Mouse (Mus musculus): ENCODE results near the gene Relch.
"Not testable (repeated sequence)": the region's sequence is repeated elsewhere in the genome, so short reads cannot be mapped to it uniquely, and the experiment has no call there.

Relch gene

DNA sequence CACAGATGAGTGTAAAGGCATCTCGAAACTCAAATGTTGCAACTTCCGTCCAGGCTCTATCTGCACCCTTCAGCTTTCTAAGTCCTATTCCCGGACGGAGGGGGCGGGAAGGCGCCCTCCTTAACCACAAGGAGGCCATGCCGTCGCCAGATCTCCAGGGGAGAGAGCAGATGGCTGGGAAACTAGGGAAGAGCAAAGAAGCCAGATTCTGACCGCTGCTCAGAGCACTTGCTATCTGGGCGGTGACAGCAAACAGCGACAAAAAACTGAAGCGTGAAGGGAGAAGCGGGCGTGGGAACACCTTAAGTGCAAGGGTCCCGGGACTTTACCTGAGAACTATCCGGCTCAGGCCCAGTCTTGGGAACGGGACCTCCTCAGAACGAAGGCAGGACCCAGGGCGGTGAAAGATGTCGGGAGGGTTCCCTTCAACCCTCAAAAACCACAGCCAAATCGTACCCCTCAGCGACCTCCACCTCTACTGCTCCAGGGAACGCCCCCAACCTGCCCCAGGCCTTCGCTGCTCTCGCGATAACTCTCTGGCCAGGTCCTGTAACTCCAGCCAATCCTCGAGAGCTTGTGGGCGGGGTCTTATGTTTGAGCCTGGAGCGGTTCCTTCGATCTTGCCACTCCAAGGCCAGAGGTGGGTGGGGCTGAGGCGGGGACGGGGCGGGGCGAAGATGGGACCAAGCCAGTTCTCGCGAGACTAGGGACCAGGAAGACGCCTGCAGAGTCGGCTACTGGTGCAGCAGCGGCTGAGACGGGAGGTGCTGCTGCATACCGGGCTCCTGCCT, at the start of gene Relch, which contains the start of gene Pign:
Gene Relch (plus strand): TSS at position 691 of the 791 bp plus-strand sequence.
Gene Pign (minus strand): TSS at position 507 of the 791 bp plus-strand sequence.
- peak; percentile 99 for DNase-seq (ENCODE audit: low read depth)

DNA sequence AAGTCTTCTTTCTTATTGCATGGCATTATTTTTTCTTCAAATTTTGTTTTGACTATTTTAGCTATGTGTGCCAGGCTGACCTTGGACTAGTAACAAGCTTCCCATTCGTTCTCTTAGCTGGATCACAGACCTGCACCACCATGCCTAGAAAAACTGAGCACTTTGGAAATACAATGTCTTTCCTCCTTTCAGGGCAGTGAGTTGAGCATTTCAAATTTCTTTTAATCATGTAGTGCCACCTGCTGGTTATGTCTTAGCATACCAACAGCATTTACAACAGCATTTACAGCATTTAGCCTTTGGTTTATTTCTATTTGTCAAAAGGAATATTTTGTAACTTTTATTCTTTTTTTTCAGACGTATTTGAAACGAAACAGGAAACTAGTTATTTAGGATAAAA, 33.2 kb upstream of the Relch start:
- peak; percentile 41 for DNase-seq (ENCODE audit: low read depth)

- DNase-seq (ENCODE audit: low read depth): no peak
These were observed 19.6 kb upstream of the Relch start for GRCm38 (mm10) chr1:105644093-105644492.

GRCm38 (mm10) chr1:105650650-105651049, 13.0 kb upstream of the Relch start:
- no peak for DNase-seq (ENCODE audit: low read depth)

DNA sequence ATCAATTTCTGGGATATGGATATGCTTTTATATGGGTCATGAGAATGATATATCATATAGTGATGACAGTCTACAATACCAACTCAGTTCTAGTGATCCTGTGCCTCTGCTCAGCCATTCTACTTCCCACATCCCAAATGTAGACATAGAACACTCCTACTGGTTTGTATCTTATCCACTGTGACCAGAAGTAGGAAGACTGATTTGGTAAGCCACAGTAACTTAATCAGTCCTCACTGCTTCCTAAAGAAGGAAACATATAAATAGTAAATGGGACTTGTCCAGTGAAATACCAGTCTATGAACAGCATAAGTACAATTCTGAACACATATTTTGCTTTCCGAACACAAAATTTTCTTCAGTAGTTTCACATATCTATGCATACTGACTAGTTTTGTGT, 9.7 kb upstream of the Relch start:
- no peak for DNase-seq (ENCODE audit: low read depth)

GRCm38 (mm10) chr1:105660015-105660414, 3.6 kb upstream of the Relch start:
- peak; percentile 83 for DNase-seq (ENCODE audit: low read depth)

DNA sequence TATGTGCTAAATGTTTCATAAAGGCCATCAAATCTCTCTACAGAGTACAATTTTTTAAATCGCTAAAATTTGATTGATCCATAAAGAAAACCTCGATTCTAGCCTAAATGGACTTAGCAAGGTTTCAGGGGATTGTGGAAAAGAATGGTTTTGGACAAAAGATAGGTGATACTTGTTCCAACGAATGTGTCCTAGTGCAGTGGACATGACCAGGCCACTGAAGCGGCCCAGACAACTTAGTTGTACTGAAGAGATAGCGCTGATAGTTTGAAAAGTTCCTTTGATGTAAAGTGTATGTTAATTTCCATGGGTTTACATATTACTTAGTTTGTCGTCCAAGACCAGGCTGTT, 866 bp upstream of the Relch start:
- no peak for DNase-seq (ENCODE audit: low read depth)

- DNase-seq (ENCODE audit: low read depth): peak; percentile 42
These were observed 526 bp downstream of the Relch start for GRCm38 (mm10) chr1:105663962-105664812.

DNA sequence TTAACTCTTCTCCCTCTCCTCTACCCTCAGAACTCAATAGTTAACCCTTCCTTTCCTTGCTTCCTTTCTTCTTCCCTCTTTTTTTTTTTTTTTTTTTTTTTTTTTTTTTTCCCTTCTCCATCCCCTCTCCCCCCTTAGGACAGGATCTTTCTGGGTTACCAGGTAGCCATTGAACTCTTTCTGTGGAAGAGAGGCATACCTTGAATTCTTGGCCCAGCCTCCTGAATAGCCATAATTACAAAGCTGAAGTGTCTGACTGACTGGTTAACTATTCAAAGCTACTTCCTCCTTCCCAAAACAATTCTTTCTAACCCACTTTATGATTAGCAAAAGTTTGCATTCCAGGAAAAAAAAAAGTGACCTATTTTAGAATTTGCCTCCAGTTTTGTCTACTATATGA, 6.0 kb downstream of the Relch start:
- DNase-seq (ENCODE audit: low read depth): no peak

- no peak for DNase-seq (ENCODE audit: low read depth)
These were observed 11.1 kb downstream of the Relch start for GRCm38 (mm10) chr1:105674763-105675162.

GRCm38 (mm10) chr1:105680587-105680986, 16.9 kb downstream of the Relch start:
- DNase-seq (ENCODE audit: low read depth): peak; percentile 54

- no peak for DNase-seq (ENCODE audit: low read depth)
These were observed 21.8 kb downstream of the Relch start for GRCm38 (mm10) chr1:105685501-105685900.

DNA sequence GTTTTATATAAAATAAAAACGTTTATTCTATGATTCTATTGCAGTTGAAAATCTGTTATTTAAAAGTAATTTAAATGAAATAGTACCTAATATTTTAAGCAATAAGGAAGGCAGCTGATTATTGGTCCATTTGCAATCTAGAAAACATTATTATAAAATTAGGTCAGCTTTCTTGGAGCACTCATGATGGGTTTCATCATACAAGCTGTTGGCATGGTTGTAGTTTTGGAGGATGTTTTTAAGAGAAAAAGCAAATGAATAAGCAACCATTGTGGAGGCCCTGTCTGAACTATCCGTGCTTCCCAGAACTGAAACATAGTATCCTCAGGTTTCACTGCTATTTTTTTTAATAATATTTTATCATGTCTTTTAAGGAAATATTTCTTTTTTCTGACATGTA, 31.9 kb downstream of the Relch start:
- DNase-seq (ENCODE audit: low read depth): no peak

DNA sequence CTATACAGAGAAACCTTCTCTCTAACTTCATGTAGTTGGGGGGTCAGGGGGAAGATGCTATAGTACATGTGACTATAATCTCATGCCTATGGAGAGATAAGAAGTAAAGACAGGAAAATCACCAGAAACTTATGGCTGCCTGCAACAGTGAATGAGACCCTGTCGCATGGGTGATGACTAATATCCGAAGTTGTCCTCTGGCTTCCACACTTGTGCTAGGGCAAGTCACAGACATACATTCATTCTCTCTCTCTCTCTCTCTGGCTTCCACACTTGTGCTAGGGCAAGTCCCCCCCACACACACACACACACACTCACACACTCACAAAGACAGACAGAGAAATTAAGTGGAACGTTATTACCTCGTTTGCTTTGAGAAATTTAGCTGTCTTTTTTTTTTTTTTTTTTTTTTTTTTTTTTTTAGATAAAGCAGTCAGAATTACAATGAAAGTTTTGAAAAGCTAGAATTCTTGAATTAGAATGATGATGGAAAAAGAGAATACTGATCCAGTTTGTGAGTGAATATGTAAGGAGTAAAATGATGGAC, 37.4 kb downstream of the Relch start:
- DNase-seq (ENCODE audit: low read depth): no peak

DNA sequence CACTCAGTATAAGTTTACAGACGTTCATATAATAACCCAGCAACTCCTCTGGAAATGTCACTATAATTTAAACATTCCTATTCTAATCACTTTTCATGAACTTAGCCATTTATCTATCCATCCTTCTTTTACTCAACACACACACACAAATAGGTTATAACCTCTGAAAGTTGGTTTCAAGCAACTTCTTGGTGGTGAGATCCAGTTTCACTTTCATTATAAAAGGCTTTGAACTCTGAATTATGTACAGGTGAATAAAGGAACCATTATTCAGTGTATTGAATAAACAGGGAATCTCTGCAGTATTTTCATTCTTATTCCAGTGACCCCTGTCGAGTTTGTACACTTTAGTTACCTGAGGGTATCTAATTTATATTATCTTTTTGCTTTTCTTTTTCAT, 45.8 kb downstream of the Relch start:
- peak; percentile 23 for DNase-seq (ENCODE audit: low read depth)

- peak; percentile 69 for DNase-seq (ENCODE audit: low read depth)
These were observed 47.6 kb downstream of the Relch start for GRCm38 (mm10) chr1:105711227-105711626.

DNA sequence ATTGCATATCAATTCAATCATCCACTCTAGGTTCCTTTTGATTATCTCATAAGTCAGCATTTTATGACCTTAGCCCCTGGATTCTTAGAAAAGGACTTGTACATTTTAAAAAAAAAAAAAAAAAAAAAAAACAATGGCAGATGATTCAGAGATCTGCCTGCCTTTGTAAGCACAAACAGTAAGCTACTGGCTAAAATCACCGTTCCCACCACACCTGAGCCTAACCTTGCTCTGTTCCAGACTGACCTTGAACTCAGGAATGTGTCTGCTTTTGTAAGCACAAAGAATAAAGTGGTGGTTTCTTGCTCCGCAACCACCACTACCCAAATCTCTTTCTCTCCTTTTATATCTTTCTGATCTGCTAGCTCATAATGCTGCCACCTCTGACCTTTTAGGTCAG, 49.2 kb downstream of the Relch start:
- no peak for DNase-seq (ENCODE audit: low read depth)

GRCm38 (mm10) chr1:105718358-105718757, 54.7 kb downstream of the Relch start:
- no peak for DNase-seq (ENCODE audit: low read depth)

- DNase-seq (ENCODE audit: low read depth): not testable (repeated sequence)
These were observed 65.6 kb downstream of the Relch start for GRCm38 (mm10) chr1:105729246-105729645.

DNA sequence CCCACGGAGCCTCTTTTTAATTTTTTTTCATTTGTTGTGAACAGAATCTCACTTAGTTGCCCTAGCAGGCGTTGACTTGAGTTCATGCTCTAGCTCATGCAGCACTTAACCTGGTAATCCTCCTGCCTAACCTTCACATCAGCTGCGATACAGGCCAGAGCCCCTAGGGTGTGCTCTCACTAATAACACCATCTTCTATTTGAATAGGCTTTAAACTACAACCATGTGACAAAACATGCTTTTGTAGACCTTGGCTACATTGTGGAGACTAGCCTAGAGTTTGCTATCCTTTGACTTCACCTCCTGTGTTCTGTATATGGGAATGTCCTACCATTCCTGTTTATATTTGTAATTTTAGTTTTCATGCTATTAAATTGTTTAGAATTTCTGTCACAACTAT, 71.7 kb downstream of the Relch start:
- peak; percentile 9 for DNase-seq (ENCODE audit: low read depth)

- no peak for DNase-seq (ENCODE audit: low read depth)
These were observed 74.7 kb downstream of the Relch start for GRCm38 (mm10) chr1:105738334-105738733.

- DNase-seq (ENCODE audit: low read depth): no peak
These were observed 75.8 kb downstream of the Relch start for GRCm38 (mm10) chr1:105739493-105739892.

- DNase-seq (ENCODE audit: low read depth): no peak
These were observed 78.8 kb downstream of the Relch start for GRCm38 (mm10) chr1:105742481-105742880.

Measured in naive thymus-derived CD4-positive, alpha-beta T cell, adult 2 months (primary cell).